Mouse (Mus musculus) G1E-ER4 (cell line): ENCODE measurements around the gene Olfr478. TPM values are rescaled to one million over a fixed set of nuclear protein-coding genes. Genes with fewer than 3 reads are reported as not detected.

Experiments
- GATA1 ChIP-seq: IDR thresholded peaks from one replicate; pipeline ENCODE4 v1.8.0; 2012; ENCODE audit warnings: low read length, inconsistent platforms
- polyA plus RNA-seq: library from polyadenylated mRNA; stranded (reverse); fragments of >175 nt; gene quantifications from 2 replicates; pipeline ENCODE4 v1.2.3, GENCODE M21; 2012

Olfr478 gene
- polyA plus RNA-seq = not detected in 2 replicates

GRCm38 (mm10) chr7:108033889-108034288 lies at the start of gene Olfr478:
Gene Olfr478, minus strand, starts transcription at chr7:108033989.
- no peak for TF ChIP-seq GATA1

- no peak for TF ChIP-seq GATA1
Measured at GRCm38 (mm10) chr7:108079555-108079954, 45.8 kb upstream of the Olfr478 start, which contains the start of gene Olfr481. Gene Olfr481, plus strand, starts transcription at chr7:108079855.

GRCm38 (mm10) chr7:108067246-108067645 lies 33.5 kb upstream of the Olfr478 start, which contains the start of gene Olfr480:
Gene Olfr480, minus strand, starts transcription at chr7:108067346.
- TF ChIP-seq GATA1 = no peak

- no peak for TF ChIP-seq GATA1
Measured at GRCm38 (mm10) chr7:108050393-108050792, 16.6 kb upstream of the Olfr478 start, which contains the start of gene Olfr479. Gene Olfr479, plus strand, starts transcription at chr7:108050693.

- TF ChIP-seq GATA1 = no peak
Measured at GRCm38 (mm10) chr7:107986393-107986792, 47.4 kb downstream of the Olfr478 start, which contains the start of gene Olfr477. Gene Olfr477, plus strand, starts transcription at chr7:107986693.

Other genes with a start within 250 kb of the Olfr478 start
- not detected in 2 replicates for gene Ovch2, start 232.8 kb downstream of the Olfr478 start, polyA plus RNA-seq
- not detected in 2 replicates for gene Olfr467, start 221.7 kb downstream of the Olfr478 start, polyA plus RNA-seq
- gene Olfr469, start 208.4 kb downstream of the Olfr478 start, polyA plus RNA-seq = not detected in 2 replicates
- gene Olfr470, start 186.5 kb downstream of the Olfr478 start, polyA plus RNA-seq = not detected in 2 replicates
- gene Olfr472, start 136.1 kb downstream of the Olfr478 start, polyA plus RNA-seq = not detected in 2 replicates
- gene Olfr473, start 103.5 kb downstream of the Olfr478 start, polyA plus RNA-seq = not detected in 2 replicates
- gene Olfr474, start 79.3 kb downstream of the Olfr478 start, polyA plus RNA-seq = not detected in 2 replicates
- not detected in 2 replicates for gene Olfr476, start 69.2 kb downstream of the Olfr478 start, polyA plus RNA-seq
- not detected in 2 replicates for gene Olfr477, start 47.3 kb downstream of the Olfr478 start, polyA plus RNA-seq
- not detected in 2 replicates for gene Olfr479, start 16.7 kb upstream of the Olfr478 start, polyA plus RNA-seq
- not detected in 2 replicates for gene Olfr480, start 33.4 kb upstream of the Olfr478 start, polyA plus RNA-seq
- gene Olfr481, start 45.9 kb upstream of the Olfr478 start, polyA plus RNA-seq = not detected in 2 replicates
- not detected in 2 replicates for gene Olfr482, start 63.6 kb upstream of the Olfr478 start, polyA plus RNA-seq
- gene Olfr483, start 66.9 kb upstream of the Olfr478 start, polyA plus RNA-seq = not detected in 2 replicates
- gene Olfr484, start 93.5 kb upstream of the Olfr478 start, polyA plus RNA-seq = not detected in 2 replicates
- gene Olfr485, start 125.9 kb upstream of the Olfr478 start, polyA plus RNA-seq = not detected in 2 replicates
- not detected in 2 replicates for gene Olfr486, start 138.8 kb upstream of the Olfr478 start, polyA plus RNA-seq
- gene Olfr487, start 180.6 kb upstream of the Olfr478 start, polyA plus RNA-seq = not detected in 2 replicates
- not detected in 2 replicates for gene Olfr488, start 224.4 kb upstream of the Olfr478 start, polyA plus RNA-seq